Mouse (Mus musculus) mouse embryonic stem cell (cell line): ENCODE measurements around the gene Cyp3a44.
"Not testable (repeated sequence)": the region's sequence is repeated elsewhere in the genome, so short reads cannot be mapped to it uniquely, and the experiment has no call there.

ENCODE experiments used
- in situ Hi-C, 2 experiments: fragments of 300-500 bp; cut with MboI; formaldehyde crosslinking; loops; 1 replicate in 1 of 2; 3 replicates in 1 of 2; pipeline ENCODE4 v1.14.3; 2019 to 2020; ENCODE audit warnings: low sequenced_read_pairs in 2 of 2, low pct_unique_long_range_greater_than_20kb in 1 of 2, mixed read lengths in 1 of 2; ENCODE audit not compliant: unreplicated experiment in 1 of 2

Gene Cyp3a44

DNA sequence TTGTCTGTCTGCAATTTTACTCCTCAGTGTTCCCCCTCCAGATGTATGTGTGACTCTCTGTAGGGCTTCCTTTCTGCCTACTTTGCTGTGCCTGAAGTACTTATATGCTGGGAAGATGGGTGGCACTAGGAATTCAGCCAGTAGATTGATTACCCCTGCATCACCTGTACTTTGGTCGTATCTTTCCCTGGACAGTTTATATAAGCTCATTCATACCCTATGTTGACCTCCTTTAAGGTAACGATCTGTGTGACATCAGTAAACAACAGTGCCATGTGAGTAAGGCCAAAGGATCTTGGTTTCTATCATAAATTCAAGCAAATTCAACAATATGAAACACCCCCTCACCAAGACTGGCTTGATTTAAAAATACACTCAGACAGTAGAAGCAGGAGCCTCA, at the start of gene Cyp3a44:
Gene Cyp3a44, minus strand, starts transcription at position 79 of the 400 bp plus-strand sequence.
- in situ Hi-C loops, result not testable (repeated sequence)

DNA sequence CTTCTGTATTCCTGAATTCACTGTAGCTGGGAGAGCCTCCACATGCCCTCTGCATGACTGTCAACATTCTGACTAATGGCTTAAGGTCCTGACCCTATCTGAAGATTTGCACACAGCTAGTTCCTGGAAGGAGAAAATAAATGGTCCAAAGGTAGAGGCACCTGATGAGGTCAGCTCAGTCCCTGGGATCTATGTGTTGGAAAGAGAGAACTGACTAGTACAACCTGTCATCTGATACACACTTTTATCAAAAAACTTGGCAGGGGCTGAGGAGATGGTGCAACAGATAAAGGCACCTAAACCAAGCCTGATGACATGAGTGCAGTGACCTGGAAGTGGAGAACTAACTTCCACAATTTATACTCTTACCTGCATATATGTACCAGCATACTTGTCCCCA, 5.4 kb downstream of the Cyp3a44 start:
- in situ Hi-C loops, result not testable (repeated sequence)

DNA sequence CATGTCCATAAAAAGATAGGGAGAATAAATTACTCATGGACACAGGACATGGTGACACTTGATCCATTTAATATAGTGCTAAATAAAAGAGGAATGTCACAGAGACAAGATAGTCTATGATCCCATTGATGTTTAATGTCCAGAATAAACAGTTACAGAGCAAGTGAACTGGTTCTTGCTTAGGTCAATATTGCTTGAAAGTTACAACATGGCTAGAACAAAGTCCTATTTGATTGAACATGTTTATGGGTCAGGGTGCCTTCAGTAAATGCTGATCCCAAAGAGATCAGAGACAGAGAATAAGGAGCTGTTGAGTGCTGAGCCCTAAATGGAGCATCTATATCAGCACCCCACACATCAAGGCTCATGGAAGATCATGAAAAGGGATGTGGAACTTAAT, 12.4 kb downstream of the Cyp3a44 start:
- in situ Hi-C loops, result not testable (repeated sequence)

DNA sequence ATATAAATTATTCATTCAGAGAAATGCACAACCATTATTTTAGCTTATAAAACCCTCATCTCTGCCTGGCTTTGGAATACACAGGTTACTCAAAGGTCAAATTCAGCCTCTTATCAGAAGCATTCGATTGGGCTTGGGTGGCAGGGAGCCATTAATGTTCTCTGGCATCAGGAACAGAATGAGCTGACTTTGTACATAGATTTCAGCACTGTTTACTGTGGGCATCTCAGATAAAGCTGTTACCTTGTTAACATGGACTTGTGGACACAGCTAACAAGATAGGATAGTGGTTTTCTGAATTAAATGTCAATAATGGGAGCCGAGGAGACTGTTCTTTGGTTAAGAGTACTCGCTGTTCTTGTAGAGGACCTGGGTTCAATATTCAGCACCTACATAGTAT, 68.2 kb downstream of the Cyp3a44 start:
- in situ Hi-C loops, result not testable (repeated sequence)
